Mouse (Mus musculus): ENCODE measurements at regions not wholly inside any gene's neighbourhood (a gene's known extent, or its start where the extent isn't known, plus 50 kb on each side); places are given as distances from the start of the nearest gene placed in this dataset.
A peak's percentile ranks its signal among the peaks of the same experiment; 100 is the strongest.
"Not testable (repeated sequence)": the region's sequence is repeated elsewhere in the genome, so short reads cannot be mapped to it uniquely, and the experiment has no call there.

GRCm38 (mm10) chr5:68252671-68253070 lies 221.0 kb downstream of the Grxcr1 start:
- DNase-seq (ENCODE audit: low read depth, low spot score) = peak; percentile 64

- no peak for DNase-seq (ENCODE audit: low read depth, low spot score)
These were observed 221.8 kb downstream of the Grxcr1 start for GRCm38 (mm10) chr5:68253476-68253875.

GRCm38 (mm10) chr5:68254111-68254510 lies 222.5 kb downstream of the Grxcr1 start:
- no peak for DNase-seq (ENCODE audit: low read depth, low spot score)

DNA sequence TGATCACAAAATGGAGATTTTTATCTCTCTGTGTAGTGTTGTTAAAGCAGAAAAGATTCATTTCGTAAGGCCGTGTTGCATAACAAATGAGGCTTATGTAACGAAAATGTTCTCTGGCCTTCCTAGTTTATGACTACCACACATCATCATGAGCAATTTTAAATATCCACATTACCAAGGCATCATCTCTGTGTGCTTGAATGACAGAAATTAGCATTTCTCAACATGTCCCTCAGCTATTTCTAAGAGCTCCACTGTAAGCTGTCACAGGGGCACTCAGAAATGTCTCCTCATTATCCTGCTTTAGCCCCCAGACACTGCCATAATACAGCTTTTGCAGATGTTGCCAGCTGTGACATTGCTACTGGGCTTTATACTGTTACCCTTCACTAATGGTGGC lies 232.6 kb downstream of the Grxcr1 start:
- no peak for DNase-seq (ENCODE audit: low read depth, low spot score)

DNA sequence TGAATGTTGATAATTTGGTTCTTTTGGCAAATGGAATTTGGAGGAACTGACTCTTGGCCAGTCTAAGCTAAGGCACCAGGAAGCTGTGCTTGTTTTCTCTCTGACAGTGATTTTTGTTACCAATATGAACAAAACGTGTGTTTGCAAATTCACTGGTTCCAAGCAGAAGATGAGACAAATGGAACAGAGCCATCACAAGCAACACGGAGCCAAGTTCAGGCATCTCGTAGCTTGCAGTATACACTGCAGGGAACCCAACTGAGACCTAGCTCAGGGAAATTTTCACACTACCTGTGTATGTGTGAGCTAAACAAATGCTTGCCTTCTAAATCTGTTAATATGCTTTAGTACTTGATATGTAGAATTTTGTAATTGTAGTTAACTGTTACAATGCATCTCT lies 242.6 kb downstream of the Grxcr1 start:
- no peak for DNase-seq (ENCODE audit: low read depth, low spot score)

GRCm38 (mm10) chr5:68275558-68276263 lies 244.1 kb downstream of the Grxcr1 start:
- no peak for DNase-seq (ENCODE audit: low read depth, low spot score)

DNA sequence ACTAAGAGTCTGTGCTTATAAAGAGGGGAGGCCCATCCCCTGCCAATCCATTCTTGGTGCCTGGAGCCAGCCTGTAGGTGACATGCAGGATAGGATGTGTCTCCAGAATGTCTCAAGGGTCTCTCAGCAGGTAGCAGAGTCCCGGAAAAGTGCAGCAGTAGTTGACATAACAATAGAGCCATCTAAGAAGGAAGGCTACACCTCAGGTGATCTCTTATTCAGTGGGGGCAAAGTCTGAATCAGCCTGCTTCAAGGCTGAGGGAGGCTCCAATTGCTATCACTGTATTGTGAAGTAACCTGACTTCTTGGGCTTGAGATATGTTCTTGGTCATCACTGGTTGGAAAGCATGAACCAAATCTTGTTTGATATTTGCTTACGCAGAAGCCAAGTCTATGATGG lies 264.1 kb downstream of the Grxcr1 start:
- DNase-seq (ENCODE audit: low read depth, low spot score) = peak; percentile 72

GRCm38 (mm10) chr5:68313187-68313586 lies 281.6 kb downstream of the Grxcr1 start:
- DNase-seq (ENCODE audit: low read depth, low spot score) = no peak

DNA sequence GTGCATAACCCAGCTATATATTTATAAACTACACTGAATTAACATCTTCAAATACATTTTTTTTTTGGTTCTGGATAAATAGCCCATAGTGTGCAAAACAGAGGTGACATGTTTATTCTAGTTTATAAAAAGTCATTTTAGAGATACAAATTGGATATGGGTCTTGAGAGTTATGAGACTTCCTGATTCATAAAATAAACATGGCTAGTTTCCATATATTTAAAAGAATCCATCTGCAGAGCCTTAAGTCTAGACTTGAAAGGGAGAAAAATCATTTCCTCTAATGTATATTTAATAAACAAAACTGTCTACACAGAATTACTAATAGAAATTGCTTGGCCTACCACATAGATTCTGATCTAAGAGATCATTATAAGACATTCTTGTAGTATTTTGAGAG lies 287.3 kb downstream of the Grxcr1 start:
- no peak for DNase-seq (ENCODE audit: low read depth, low spot score)

DNA sequence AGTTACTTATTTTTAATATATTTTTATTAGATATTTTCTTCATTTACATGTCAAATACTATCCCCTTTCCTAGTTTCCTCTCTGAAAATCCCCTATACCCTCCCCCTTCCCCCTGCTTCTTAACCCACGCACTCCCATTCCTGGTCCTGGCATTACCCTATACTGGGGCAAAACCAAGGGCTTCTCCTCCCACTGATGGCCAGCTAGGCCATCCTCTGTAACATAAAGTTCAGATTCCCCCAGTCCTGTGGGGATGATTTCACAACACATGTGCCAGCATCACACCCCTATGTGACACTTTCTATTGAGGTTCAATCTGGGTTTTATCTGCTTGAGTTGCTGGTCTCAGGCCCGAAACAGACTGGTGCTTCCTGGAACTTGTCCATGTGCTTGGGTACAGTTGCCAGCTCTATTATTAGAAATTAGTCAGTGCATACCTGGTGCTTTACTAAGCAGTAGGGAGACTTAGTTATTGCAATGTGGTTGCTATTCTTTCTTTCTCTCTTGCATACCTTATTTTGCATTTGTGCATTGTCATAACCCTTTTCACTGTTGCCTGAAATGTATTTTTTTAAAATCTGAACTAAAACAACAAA lies 295.5 kb downstream of the Grxcr1 start:
- DNase-seq (ENCODE audit: low read depth, low spot score) = no peak

- no peak for DNase-seq (ENCODE audit: low read depth, low spot score)
These were observed 297.7 kb downstream of the Grxcr1 start for GRCm38 (mm10) chr5:68329311-68329710.

DNA sequence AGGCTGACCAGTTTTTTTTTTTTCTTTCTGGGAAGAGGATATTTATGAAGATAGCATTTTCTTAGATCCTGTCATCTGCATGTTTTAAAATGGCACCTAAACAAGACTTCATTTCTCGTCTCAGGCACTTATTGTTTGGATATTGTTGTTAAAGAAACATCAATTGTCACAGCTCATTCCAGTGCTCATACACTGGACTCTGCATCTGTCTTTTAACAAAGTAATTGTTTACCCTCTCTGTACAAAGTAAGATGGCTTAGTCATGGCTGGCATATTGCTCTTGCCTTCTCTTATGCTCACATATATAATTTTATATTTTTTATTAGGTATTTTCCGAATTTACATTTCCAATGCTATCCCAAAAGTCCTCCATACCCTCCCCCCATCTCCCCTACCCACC lies 298.2 kb downstream of the Grxcr1 start:
- no peak for DNase-seq (ENCODE audit: low read depth, low spot score)

- DNase-seq (ENCODE audit: low read depth, low spot score) = no peak
These were observed 319.3 kb downstream of the Grxcr1 start for GRCm38 (mm10) chr5:68350921-68351320.

- no peak for DNase-seq (ENCODE audit: low read depth, low spot score)
These were observed 320.2 kb downstream of the Grxcr1 start for GRCm38 (mm10) chr5:68351793-68352192.

DNA sequence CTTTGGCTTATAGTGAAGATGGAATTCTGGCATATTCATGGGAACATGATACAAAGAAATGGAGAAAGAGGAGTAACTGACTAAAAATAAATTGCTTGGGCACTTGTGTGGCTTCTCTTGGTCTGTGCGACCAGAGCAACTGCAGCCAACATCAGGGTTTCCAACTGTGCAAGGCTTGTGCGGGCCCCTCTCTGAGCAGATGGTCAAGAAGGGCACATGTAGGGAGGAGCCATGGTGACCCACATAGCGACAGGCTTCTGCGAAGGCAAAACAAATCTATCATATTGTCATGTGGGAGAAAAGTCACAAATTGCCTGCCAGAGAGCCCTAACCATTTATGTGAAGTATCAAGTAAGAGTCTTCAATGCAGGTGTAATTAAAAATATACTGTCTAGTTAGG lies 321.6 kb downstream of the Grxcr1 start:
- DNase-seq (ENCODE audit: low read depth, low spot score) = no peak

DNA sequence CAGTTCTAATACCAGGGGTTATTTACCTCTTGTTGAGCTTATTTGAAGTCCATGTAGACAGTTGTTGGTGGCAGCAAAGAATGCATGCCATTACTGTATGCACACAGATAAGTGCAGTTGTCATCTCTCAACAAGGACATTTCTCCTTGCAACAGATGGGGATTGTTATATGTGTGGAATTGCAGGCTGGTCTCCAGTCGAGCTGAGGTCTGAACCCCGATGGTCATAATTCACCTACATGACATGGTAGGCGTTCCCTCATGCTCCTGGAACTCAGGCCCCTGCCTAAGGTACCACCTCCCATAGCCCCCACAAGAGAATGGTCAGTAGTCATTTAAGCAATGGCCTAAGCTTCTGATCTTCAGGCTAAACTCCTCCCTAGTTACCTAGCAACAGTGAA lies 322.2 kb downstream of the Grxcr1 start:
- not testable (repeated sequence) for DNase-seq (ENCODE audit: low read depth, low spot score)

DNA sequence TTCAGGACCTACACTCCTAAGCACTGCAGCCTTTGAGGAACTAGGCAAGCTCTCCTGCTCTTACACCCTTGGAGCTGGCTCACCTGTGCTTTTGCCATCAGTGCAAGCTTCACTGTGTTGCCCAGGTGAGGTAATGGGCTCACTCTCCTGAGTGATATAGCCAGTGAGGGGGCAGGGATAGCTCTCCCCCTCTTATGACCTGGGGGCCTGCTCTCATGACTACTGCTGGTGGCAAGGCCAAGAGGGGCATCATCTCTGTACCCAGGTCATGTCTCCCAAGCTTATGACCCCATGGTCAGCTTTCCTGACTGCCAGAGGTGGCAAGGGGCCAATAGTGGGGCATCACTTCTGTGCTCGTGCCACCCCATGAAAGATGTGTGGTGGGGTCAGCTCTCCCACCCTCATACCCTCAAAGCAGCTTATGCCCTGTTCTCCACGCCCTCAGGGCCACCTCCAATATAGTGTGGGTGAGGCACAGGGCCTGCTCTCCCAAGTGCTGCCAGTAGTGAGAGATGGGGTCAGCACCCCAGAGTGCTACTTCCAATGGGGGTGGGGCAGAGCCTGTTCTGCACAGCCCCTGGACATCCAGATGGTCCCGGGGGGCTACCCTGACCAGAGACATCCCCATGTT lies 330.1 kb downstream of the Grxcr1 start:
- DNase-seq (ENCODE audit: low read depth, low spot score) = no peak

DNA sequence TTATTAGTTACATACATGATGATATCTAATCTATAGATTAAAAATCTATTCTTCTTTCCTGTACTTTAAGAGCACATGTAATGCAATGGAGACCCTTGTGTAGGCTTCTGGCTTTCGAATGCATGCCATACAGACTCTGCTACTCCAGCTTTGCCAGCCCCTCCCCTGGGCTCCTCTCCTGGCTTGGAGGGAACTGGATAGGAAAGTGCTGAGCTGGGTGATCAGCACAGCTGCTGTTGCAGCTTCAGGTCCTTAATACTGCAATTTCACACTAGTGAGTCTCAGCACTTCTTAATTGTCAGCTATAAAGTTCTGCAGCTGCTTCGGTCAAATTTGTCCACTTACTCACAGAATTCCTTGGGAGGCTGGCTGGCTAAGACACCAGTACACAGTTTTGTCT lies 341.4 kb downstream of the Grxcr1 start:
- DNase-seq (ENCODE audit: low read depth, low spot score) = no peak

All from ZHBTc4 (cell line).